Mouse (Mus musculus) bone marrow macrophage, adult 2 months (primary cell): ENCODE results near the gene Fgfr2.

Experiments
- CTCF ChIP-seq: IDR thresholded peaks from 2 replicates; pipeline ENCODE4 v1.5.1; 2012; ENCODE audit warnings: low read depth, mild to moderate bottlenecking, low read length, moderate library complexity
- POLR2A ChIP-seq: IDR thresholded peaks from 2 replicates; pipeline ENCODE4 v1.6.1; 2012; ENCODE audit warnings: mild to moderate bottlenecking, low read depth, low read length, borderline replicate concordance

DNA sequence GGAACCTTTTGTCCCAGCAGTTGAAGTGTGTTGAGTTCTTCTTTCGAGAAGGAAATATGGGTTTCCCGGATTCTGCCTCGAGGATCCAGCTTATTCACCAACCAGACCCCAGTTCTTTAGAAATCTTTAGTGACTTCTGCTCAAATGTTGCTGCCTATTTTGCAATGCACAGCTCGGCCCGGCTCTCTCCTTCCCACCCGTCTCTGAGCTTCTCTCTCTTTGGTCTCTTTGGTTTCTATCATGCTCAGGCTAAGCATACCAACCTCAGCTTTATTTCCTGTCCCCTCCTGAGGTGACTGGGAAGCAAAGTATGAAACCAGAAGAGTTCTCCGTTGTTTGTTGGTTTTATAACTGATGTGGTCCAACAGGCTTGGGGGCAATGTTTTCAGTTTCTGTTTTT lies 2306.9 kb downstream of the Fgfr2 start:
- TF ChIP-seq POLR2A (no peak), CTCF (no peak)
